Mouse (Mus musculus) testis, postnatal 14 days (tissue): ENCODE measurements at regions not wholly inside any gene's neighbourhood (a gene's known extent, or its start where the extent isn't known, plus 50 kb on each side); places are given as distances from the start of the nearest gene placed in this dataset.

Experiments
- DNase-seq: peaks from one replicate; pipeline ENCODE4 v3.0.0; 2021; ENCODE audit warnings: low spot score

DNA sequence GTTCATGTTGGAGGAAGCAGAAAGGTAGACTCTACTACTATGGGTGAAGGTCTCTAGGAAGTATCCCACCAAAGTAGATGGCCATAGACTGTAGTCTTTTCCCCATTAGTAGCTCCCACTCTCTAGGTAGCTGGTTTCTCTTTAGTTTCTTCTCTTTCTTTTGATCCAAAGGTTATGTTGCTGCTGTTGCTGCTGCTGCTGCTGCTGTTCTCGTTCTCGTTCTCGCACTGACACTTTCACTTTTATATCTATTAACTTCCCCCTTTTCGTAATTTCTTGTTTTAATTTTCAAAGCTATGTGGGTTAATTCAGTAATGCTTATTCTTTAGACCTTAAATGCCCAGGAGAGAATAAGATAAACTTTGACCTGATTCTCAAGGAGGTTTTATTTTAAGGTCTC lies 58.3 kb downstream of the Tmem100 start:
- no peak for DNase-seq

DNA sequence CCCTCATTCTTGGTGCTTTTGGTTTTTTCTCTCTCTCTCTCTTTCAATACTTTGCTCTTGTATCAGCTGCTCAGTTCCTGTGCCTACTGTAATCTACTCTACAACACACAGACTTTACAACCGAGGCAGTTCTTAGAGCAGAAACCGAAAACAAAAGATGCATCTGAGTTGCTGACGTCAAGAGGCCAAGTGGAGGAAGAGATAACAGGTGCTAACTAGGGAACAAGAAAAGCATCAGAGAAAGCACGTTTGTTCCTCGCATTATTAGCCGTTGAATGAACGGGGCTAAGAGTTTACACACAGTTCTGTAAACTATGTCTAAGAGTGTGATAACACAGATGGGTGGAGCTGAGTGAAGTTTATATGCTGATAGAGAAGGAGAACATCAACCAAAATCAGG lies 63.9 kb downstream of the Tmem100 start:
- DNase-seq: no peak

DNA sequence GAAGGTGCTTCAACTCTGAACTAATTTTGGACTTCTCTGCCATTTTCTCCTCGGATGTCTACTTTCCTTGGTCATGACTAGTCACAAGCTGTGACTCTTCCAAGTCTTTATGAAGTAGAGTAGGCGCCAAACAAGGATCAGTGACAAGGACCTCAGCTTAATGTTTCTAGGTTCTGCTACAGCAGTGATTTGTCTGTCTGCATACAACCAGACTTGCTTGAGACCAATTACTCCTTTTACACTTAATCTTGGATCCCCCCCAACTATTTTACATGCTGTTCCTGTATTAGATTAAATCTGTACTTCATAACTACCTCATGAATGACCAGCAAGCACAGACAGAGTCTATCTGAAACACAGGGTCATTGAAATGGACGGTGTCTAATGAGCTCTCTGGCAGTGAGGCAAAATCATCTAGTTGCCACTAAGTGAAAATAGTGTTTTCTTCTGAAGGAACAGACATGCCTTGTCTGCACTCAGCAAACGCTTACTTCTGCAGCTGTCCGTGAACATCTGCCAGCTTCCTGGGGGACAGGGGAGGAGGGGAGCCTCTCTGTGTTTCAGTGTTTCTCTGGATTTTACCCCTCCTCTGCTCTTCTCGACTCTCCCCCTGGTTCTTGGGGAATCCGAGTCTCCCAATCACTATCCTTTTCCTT lies 64.7 kb downstream of the Tmem100 start:
- DNase-seq: peak; percentile 9

DNA sequence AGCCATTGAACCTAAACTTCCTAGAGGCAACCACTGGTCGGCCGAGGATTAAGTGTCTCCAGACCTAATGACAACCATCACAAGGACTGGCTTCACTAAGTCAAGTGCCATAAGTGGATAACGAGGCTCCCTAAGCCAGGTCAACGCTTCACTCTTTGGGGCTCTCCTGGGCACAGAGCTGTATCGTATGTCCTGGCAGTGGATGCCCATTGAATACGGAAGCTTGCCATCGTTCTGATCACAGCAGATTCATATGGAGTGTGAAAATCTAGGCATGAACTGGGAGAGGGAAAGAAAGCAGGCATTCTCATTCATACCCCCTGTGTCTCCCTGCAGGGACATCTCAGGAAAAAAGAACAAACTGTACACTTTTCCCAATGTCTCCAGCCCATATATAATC lies 68.3 kb downstream of the Tmem100 start:
- DNase-seq: no peak

DNA sequence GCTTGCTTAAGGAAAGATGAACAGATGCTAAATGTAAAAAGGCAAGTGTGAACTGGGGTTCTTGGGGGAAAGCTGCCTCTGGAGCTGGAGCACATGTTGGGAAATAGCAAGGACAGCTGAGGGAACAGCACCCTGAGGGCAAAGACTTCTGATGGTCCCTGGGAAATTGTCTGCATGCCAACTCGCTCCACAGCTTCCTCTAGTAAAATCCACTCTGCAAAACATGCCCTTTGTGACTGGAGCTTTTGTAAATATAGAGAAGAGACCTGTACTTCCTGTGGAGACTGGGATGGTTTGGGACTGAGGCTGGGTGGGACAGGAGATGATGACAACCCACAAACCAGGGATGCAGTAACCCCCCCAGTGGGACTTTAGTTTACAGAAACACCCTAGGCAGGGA lies 69.0 kb downstream of the Tmem100 start:
- DNase-seq: no peak

DNA sequence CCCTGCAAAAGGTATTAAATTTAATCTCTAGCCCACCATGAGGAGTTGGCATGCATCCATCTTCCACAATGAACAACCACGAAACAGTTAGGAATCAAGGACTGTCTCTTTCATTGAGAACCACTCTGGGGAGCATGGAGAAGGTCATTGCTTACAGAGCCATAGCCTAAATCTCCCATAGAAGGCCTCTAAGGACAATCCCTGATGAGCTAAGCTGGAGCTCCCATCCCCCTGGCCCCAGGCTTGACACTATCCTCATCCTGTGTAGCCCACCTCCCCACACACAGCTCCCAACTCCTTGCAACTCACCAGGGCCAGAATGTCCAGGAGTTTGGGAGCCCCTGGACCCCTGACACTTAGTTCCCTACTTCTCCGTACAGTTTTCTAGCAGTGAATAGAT lies 70.0 kb downstream of the Tmem100 start:
- DNase-seq: no peak

DNA sequence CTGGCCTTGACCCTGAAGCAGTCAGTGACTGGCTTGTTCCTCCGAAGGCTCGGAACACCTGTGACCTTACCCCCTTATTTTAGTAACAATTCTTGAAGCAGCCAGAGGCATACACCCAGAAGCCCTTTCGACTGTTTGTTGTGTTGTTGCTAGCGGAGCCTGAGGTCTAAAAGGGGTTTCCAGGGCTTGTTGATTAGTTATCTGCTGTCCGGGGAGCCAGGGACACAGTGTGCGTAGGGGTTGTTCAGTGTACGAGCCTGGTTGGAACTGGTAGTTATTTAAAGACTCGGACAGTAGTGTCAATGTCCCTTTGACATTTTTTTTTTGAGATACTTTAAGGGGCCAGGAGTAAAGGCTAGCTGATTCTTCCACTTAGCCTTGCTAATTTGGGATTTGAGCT lies 71.1 kb downstream of the Tmem100 start:
- peak; percentile 73 for DNase-seq

DNA sequence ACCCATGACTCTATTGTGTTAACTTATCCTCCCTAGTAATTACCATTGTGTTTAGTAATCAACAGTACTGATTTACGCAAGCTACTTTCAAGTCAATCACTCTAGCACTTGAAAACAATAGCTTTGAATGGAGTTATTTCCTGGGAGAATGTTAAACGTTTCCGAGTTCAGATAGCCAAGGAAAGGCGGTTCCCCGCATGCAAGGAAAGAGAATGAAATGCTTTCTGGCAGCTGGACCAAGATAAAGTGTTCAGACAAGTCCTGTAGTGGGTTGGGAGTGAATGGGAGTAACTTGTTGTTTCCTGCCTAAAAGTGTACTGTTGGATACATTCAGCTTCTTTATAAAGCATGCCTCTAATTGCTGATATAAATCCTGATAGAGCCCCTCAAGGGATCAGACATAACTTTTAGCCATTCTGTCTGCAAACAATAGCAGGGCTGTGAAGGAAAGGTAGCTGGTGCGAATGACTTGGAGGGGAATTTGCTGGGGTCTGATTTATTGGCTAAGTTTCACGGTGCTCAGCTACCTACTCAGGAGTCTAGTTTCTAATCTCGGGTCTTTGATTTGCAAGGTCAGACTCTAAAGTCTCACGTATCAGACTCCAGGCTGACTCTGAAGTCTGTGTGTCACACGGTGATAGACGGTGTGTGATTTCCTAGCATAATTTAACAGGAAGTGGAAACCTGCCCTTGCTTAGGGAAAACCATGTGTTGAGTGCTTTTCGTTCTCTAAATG lies 76.1 kb downstream of the Tmem100 start:
- no peak for DNase-seq

DNA sequence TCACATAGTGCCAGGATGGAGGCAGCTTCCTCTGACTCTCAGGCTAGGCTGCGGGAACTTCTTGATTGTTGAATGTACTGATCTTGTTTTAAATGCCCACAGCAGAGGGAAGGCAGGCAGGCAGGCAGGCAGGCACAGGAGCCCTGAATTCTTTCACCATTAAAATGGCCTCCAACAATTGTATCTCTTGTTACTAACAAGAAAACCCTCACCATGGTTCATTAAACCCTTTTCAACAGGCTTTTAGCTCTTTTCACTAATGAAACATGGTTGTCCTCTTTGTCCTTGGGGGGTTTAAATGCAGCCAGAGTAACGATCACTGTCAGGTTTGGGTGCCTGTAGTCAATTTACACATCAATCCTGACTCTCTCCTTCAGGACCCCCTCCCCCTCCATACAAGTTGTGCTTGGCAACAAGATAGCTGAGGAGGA lies 77.8 kb upstream of the Gm45716 start:
- no peak for DNase-seq

DNA sequence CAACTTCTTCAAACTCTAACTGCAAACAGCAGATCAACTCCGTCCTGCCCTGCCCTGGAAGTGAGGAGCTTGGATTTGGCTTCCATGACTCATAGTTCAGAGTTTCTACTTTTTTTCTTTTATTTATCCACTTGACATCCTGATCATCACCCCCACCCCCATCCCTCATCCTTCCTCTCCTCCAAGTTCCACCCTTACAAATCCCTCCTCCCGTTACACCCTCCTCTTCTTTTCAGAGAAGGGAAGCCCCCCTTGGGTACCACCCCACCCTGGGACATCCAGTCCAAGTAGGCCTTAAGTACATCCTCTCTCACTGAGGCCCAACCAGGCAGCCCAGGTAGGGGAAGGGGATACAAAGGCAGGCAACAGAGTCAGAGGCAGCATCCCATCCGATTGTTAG lies 77.3 kb upstream of the Gm45716 start:
- no peak for DNase-seq

DNA sequence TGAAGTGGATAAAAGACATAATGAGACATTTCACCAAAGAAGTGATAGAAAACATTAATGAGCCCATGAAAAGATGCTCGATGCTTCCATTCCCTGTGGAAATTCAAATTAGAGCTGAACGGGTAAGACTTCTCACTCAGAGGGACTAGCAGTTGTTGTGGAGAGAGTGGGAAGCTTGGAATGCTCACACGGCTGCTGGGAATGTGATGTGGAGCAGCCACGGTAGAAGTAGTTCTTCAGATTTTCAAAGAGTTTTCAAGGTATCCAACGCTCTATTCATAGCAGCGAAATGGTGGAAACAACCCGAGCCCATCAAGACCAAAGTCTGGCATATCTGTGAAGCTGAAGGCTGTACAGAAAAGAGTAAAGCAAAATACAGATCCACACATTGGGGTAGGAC lies 75.3 kb upstream of the Gm45716 start:
- no peak for DNase-seq

DNA sequence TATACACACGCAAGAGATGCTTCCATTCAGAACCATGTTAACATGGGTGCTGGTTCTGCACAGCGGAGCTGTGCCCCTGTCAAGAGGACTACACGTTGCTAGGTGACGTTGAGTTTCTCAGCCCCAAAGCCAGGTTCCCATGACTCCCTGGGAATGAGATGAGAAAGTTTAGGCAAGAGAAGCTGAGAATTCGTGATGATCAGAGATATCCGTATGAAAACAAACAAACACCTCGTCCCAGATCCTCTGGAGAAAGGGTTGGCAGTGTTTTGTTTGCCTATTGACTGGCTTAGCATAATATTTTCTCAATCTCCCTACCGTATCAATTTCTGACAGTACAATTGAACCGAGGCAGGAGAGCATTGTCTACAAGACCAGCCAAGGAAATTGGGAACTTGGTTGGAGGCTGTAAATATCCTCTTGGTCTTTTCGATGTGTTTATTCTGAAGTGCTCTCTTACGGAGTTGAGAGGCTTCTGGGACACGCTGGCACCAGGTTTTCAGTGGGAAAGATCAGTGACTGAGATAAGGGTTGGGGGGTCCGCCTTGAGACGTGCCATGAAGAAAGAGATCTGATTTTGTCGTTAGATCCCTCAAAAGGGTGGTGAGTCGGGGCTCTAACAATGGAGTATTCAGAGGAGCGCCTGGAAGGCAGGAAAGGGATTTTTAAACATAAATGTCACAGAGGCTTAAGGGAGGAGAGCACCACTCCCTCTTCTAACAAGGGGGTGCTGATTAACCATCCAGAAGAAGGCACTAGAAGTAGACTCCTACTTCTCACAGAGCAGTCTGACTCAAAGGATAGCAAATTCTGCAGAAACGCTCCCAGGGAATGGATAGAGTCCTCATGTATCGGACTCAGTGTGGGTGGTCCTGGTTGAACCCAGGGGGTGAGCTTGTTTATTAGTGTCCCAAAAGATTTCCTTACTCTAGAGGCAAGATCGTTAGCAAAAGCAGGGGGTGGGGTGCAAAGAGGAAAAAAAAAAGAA lies 70.5 kb upstream of the Gm45716 start:
- no peak for DNase-seq

DNA sequence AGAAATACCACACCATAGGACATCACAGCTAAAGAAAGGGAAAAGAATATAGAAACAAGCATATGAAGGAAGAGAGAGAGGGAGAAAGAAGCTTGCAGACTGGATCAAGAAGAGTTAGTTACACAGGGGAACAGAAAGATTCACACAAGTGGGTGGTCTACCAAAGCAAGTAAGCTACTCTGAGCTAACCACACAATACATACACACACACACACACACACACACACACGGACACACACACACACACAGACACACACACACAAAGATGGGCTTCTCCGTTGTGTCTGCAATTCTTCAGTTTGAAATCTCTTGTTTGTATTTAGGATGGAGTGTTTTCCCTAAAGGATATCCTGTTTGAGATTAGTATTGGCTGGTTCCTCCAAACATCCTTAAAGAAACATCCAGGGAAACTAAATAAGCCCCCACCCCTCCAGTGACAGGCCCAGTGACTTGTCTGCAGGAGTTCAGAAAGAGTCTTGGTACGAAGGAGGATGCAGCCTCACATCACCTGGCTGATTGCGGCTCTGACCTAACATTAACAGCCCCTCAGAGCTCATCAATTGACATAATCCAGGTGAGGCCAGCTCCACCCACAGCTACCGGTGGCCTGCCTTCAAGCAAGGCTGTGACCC lies 69.7 kb upstream of the Gm45716 start:
- DNase-seq: no peak

DNA sequence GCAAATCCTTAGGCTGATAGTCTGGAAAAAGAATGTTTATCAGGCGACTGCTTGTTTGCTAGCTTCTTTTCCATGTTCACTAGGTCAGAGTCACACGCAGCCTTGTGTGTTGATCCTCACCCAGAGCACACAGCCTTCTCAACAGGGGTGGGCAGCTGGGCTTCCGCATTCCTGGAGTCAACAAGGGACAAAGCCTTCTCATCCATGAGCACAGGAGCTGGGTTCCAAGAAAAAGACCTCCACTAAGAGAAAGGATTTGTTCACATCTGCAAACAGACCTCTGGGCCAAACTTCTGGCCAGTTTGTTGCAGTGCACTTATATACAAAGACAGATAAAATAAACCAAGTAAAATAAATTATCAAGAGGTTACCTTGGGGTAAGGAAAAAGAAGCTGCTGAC lies 65.6 kb upstream of the Gm45716 start:
- peak; percentile 60 for DNase-seq

DNA sequence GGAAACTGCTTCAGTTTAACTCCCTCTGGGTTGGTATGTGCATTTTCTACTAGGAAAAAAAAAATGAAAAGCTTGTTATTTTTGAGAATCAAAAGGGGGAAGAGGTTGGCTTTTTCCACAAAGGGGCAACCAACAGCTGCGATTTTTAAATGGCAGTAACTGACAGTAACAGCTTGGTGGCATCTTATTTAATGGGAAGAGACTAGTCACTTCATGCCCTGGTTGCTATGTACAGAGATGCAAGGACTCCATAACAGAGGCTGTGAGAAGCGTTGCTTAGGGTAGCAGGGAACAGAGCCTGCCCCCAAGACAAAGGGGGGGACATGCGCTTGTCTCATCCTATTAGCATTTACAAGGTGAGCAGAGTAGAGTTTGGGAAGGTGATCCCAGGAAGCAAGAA lies 64.8 kb upstream of the Gm45716 start:
- DNase-seq: no peak

DNA sequence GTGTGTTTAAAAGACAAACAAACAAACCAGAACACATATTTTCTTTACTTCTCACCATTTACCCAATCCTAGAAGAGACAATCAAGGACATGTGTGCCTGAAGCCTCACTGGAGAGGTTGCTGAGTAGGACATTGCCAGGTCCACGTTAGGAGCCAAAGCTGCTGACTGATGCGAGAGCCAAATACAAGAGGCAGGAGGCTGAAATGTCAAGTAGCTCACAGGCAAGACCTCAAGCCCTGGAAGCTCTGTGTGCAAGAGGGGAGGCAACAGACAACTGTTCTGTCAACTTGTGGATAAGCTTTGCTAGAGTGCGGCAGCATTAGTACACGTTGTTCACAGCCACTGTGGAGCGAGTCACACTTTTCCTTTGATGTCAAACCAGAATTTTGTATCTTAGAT lies 63.6 kb upstream of the Gm45716 start:
- DNase-seq: no peak

DNA sequence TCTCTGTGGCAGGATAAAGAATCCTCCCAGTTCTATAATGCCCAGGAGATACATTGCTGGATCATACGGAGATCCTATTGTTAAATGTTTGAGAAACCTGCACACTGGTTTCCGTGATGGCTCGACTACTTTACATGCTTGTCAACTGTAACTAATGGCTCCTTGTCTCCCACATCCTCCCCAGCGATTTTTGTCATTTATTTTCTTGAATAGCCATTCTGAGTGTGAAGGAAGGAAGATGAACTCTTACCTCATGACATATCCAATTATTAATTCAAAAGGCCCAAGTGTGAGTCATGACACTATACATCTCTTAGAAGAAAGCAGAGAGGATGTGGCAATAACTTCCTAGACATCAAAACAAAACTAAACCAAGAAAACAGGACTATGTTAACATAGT lies 61.2 kb upstream of the Gm45716 start:
- no peak for DNase-seq

DNA sequence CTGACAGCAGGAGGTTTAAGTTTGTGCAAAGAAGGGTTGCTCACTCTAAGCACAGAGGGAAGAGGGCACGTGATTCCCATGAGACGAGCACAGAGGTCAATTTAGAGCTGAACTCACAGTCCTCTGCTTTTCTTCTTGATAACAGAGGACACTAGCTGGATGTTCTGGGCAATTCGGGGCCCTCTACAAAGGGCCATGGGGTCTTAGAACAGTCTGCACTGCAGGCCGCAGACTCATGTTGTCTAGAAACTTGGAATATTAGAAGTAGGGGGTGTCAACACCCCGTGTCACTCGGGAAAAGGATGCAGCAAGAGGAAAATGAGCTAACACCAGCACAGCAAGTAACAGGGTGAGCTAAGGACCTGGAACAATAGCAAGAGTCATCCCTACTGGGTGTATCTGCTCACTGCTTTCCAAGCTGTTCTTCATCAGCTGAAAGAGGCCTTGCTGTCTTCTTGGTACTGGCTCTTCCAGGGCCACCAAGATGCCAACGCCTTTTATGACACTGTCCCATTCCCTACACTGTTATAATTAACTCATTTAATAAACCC lies 58.5 kb upstream of the Gm45716 start:
- DNase-seq: peak; percentile 40

DNA sequence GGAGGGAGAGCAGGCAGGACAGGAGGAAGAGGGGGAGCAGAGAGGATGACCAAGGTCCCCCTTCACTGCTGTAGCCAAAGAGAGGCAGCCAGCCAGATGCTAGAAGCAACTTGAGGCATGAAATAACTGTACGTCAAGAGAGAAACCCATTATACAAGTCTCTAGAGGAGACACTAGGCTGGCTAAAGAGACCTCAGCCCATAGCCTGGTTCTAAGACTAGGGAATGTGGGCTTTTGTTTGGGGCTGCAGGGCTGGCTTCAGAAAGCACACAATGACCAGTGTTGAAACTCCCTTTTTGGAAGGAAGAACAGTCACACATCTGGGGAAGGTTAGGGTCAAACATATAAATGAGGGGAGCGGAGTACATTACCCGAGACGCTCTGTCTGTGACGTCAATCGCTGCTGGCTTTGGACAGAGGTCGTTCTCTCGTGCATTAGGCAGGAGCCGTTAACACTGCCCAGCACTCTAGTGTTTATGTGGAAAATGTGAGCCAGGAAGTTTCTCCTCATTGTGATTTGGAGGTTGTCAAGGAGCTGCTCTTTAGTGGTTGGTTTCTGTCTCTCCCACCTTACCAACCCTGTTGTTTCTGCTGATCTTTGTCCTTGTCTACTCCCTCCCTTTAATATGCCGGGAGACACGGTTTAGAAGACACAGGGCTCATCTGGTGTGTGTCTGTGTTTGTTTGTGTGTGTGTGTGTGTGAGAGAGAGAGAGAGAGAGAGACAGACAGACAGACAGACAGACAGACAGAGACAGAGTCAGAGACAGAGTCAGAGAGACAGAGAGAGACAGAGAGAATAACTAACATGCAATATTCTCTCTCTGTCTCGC lies 57.5 kb upstream of the Gm45716 start:
- DNase-seq: peak; percentile 16

DNA sequence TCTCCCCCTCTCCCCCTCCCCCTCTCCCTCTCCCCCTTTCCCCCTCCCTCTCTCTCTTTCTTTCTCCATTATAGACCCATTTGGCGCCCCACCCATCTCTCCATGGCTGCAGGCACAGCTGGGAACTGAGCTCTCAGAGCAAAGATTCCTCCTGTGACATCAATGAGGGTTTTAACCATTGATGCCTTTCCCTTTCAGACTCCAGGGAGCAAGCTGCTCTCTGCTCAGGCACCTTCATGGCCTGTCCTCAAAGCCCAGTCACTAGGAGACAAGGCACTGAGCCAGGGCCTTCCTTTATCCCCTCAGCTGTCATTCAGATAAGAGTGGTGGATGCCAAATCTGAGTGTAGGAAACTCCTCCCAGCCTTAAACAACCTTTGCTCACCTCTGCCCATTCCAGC lies 56.8 kb upstream of the Gm45716 start:
- no peak for DNase-seq

DNA sequence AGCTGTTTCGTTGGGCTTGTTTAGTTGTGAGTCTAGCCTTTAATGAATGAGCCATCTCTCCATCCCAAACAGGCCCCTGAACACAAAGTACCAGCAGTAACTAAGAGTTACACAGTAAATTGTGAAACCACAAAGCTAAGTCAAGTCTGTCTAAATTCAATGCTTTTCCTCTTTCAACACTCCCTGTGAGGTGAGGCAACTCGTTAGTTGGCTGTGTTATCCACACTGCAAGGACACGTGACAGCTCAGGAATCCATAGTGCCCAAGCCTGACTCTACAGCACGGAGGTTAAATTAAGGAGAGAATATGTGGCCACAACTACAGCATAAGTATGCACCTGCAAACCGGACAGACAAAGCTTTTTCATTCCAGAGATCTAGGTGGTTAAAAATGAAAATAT lies 54.9 kb upstream of the Gm45716 start:
- DNase-seq: no peak
